Mouse (Mus musculus) cerebellum, postnatal 25 days (tissue): Measurements from ENCODE around the gene Irgq.

Experiments
- DNase-seq, 2 experiments: peaks; one replicate each; pipeline ENCODE4 v3.0.0; 2021; ENCODE audit warnings: mixed read lengths in 2 of 2

Irgq gene

DNA sequence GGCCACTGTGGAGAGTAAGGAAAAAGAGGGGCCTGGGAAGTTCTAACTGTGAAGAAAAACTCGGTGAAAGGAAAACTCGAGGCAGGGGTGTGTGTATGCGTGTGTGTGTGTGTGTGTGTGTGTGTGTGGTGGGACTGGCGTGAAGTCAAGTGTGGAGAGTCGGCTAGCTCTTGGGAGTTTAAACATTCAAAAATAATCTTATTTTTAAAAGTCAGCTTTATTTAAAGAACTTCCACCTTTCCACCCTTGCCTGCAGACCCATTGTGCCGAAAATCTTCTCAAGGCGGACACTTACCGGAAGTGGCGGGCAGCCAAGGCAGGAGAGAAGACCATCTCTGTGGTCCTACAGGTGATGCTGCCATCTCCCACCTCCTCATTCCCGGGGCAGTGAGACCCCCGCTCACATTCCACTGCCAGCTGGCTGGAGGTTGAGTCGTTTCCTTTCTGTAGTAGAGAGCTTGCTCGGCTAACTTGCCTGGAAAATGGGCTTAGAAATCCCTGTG is 17.1 kb downstream of the Irgq start:
- peak in 1 of 2 experiments; percentile 38 for DNase-seq

GRCm38 (mm10) chr7:24551985-24552759 is 21.7 kb downstream of the Irgq start:
- DNase-seq = no peak

- DNase-seq = no peak
Measured at GRCm38 (mm10) chr7:24555786-24556185, 25.3 kb downstream of the Irgq start.

DNA sequence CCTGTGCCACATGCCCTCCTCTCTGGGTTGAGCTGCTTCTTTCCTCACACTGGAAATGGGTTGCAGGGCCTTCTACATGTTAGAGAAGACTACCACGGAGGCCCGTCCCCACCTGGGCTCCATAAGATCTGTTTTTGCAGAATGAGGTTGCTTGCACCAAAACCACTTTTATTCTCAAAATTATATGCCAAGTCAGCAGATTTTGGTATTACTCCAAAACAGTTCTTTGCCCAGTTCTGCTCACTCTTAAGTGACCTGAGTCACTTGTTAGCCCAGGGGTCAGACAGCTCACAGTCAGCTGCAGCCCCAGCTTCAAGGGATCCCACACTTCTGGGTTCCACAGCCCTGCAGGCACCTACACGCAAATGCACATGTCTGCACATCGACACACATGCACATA is 31.0 kb downstream of the Irgq start:
- DNase-seq = no peak

- DNase-seq = no peak
Measured at GRCm38 (mm10) chr7:24563191-24563836, 32.8 kb downstream of the Irgq start.

GRCm38 (mm10) chr7:24563837-24564206 is 33.3 kb downstream of the Irgq start:
- no peak for DNase-seq

DNA sequence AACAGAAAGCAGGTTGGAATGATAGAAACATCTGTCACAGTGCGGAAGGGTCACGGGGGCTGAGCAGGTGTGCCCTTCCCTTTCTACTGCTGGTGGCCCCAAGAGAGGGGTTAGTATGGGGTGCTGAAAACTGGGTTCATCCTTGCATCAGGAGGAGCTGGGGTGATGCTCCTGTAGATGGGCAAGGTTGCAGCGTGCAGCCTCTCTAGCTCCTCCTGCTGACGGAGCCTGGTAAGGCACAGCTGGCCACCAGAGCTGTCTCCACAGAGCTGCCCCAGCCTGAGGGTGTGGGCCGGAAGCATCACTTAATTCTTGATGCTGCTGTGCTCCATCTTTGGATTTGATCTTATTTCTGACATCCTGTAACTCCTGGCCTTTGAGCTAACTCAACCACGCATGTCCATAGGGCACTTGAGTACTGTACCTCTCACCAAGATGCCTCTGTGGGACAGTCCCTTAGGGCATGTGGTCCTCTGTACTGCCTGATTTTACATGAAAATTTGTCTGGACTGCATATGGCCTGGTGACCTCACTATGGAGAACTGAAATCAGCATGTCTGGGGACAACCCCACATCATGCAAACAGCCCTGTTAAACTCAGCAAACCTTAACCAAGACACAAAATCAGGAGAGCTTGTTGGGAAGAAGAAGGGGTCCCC is 34.2 kb downstream of the Irgq start:
- DNase-seq = peak; percentile 85 to 90

DNA sequence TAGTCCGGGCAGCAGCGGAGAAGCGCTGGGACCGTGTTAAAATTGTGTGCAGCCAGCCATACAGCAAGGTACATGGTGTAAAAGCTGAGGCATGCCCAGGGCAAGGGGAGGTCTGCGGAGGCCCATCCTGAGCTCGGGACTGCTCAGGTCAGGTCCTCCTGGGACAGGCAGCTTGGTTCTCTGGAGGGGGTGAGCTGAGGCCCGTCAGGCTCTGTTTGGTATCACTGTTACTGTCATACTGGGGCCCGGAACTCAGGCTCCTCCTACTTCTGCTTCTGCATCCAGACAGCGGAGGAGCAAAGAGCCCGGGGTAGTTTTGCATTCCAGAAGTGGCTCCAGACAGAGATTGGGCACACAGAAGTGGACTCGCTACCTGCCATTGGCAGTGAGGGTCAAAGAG is 35.1 kb downstream of the Irgq start:
- no peak for DNase-seq

DNA sequence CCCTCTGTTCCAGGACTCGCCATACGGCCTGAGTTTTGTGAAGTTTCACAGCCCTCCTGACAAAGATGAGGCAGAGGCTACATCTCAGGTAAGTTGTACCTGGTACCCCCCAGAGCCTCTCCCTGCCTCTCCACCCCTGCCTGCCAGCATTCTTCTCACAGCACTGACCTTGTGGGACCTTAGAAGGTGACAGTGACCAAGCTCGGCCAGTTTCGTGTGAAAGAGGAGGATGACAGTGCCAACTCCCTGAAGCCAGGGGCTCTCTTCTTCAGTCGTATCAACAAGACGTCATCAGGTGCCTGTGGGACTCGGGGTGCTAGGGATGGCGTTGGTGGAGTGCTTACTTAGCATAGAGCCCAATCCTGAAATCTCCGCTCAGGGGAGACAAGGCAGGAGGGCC is 35.7 kb downstream of the Irgq start:
- DNase-seq = no peak

DNA sequence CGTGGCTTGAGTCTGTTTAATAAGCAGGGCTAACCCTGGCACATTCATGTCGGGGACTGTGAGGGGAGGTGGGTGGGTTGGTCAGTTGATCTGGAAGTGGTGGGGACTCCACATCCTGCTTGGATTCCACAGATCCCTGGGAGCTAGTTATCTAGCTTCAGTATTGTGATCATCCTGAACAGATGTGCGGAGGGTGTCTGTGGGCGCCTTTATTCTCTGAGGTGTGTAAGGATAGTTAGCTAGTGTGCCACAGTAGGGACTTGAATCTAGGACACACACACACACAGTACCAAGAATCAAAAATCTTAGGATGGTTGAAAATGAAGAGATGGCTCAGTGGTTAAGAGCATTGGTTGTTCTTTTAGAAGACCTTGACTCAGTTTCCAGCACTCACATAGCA is 38.0 kb downstream of the Irgq start:
- DNase-seq = no peak

DNA sequence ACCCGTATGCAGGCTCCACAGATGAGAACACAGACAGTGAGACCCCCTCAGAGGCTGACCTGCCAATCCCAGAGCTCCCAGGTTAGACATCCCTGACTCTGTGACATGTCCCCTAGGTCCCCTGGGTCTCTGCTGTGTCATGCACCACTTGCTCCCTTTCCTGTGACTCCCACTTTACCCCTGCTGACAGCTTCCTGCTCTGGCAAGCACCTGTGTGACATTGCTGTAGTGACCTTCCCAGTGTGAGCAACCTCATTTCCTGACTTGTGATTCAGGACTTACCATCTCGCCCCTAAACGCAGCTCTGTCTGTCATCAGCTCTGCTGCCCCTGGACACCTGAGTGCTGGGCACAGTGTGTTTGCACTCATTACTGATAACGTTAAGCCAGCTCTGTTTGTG is 40.6 kb downstream of the Irgq start:
- no peak for DNase-seq

DNA sequence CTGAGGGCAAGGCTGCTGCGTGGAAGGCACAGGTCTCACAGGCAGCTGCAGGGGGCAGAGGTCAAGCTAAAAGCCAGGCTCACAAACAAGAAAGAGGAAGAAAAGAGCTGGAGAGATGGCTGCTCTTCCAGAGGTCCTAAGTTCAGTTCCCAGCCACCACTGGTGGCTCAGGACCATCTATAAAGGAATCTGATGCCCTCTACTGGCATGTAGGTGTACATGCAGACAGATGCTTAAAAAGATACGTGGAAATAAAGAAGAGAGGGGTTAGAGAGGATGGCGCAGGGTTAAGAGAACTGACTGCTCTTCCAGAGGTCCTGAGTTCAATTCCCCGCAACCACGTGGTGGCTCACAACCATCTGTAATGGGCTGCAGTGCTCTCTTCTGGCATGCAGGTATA is 42.0 kb downstream of the Irgq start:
- no peak for DNase-seq

DNA sequence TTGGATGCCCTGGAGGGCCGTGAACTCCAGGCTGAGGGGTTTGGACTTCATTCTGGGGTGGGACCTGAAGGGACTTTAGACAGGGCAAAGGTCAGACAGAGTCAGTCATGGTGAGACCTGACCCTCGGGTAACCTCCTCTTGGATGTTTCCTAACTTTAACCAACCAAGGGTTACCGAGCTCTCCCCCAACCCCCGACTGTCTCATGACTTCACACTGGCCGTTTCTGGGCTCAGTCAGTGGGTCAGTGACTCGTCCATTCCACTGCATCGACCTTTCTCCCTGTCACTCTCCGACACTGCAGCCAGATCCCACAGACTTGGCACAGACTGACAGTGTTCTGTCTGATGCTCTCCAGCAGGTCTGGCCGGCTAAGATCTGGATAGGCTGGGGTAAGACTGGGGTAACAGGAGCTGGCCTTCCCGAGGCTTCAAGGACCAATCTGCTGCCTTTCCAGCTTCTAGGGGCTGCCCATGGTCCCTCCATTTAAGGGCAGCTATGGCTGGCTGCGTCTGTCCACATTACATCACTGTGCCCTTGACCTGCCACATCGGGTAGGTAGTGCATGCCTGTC is 43.8 kb downstream of the Irgq start:
- DNase-seq = no peak

- no peak for DNase-seq
Measured at GRCm38 (mm10) chr7:24577811-24578210, 47.3 kb downstream of the Irgq start.

- DNase-seq = no peak
Measured at GRCm38 (mm10) chr7:24584876-24585275, 54.4 kb downstream of the Irgq start.

DNA sequence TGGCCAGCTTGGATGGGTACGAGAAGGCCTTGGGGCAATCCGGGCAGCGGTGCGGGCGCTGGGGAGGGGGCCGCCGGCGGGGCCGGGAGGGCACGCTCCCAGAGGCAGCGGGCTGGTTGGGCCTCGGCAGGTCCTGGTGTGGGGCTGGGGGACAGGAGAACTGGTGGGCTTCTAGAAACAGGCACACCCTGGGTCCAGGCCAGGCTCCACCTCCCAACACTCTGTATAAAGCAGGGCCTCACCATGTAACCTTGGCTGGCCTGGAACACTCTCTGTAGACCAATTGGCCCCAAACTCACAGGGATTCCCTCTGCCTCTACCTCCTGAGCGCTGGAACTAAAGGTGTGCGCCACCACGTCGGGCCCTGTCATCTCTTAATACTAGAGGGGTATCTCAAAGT is 55.5 kb downstream of the Irgq start:
- no peak for DNase-seq

GRCm38 (mm10) chr7:24586828-24587227 is 56.3 kb downstream of the Irgq start:
- DNase-seq = no peak

DNA sequence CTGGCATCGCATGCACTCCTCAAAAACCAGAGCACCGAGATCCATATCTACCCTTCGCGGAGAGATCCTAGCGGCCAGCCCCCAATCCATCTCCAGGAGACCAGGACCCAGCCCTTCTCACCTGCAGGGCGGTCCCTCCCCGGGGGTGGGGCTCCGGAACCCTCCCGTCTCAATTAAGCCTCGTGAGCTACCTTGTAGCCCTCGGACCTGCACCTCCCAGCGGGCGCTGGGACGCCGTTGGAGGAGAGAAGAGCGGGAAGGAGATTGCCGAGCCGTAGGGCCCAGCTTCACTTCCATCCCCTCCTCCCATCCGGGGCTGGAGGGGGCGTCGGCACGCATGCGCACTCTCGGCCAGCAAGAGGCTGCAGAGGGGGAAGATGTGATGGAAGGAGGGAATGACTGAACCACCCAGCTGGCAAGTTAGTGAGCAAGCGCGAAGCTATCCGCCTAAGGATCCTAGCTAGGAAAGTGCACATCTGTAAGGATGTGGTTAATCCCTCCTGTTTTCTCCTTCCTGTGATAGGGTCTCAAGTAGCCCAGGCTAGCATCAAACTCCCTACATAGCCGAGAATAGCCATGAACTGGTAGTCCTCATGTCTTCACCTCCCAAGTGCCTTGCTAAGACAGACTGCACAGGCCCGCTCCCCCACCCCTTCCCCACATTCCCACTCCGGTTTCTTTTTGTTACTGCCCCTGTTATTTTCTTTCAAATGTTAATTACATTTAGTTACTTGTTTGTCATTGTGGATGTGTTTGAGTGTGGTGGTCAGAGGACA is 57.0 kb downstream of the Irgq start, which contains the start of the genes Ethe1 and Zfp575:
Ethe1 (plus strand) TSS at position 214 of the 776 bp plus-strand sequence.
Zfp575 (minus strand) TSS at position 312 of the 776 bp plus-strand sequence.
- peak; percentile 58 to 76 for DNase-seq
